Mouse (Mus musculus) ES-E14 (cell line): ENCODE measurements at regions not wholly inside any gene's neighbourhood (a gene's known extent, or its start where the extent isn't known, plus 50 kb on each side); places are given as distances from the start of the nearest gene placed in this dataset.

Experiments
- CHD2 ChIP-seq: IDR thresholded peaks from 2 replicates; pipeline ENCODE4 v1.6.1; 2014; ENCODE audit warnings: mild to moderate bottlenecking, low read depth, low read length, inconsistent platforms
- HCFC1 ChIP-seq: IDR thresholded peaks from 2 replicates; pipeline ENCODE4 v1.6.1; 2012; ENCODE audit warnings: low read length, inconsistent platforms, borderline replicate concordance; ENCODE audit not compliant: insufficient read depth
- MAFK ChIP-seq: IDR thresholded peaks from 2 replicates; pipeline ENCODE4 v1.6.1; 2014; ENCODE audit warnings: mild to moderate bottlenecking, low read depth, low read length, inconsistent platforms; ENCODE audit not compliant: insufficient read depth
- ZNF384 ChIP-seq: IDR thresholded peaks from 2 replicates; pipeline ENCODE4 v1.6.1; 2012; ENCODE audit warnings: low read depth, low read length, inconsistent platforms

DNA sequence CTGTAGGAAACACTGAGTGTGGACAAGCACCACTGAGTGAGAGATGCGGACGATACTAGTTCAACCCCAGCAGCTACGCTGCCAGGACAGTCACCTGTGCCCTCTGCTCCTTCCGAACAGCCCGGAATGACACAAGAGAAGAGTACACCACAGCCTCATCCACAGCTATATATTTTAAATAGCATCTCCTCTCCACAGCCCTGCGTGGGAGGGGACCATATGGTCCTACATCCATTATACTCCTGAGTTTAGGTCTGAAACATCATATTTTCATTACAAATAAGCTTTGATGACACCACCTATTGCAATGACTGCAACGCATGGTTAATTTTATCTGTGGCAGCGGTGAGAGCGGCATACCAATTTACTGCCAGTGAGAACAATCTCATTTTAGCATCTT is 215.6 kb upstream of the Ppargc1a start:
- TF ChIP-seq ZNF384 (no peak), MAFK (no peak), HCFC1 (no peak), CHD2 (no peak)
